In genomic region chr4:140703636-140704035, GRCm38 (mm10) we compare ENCODE assay signal across 7 mouse cellular contexts. TPM values are rescaled to one million over a fixed set of nuclear protein-coding genes. Genes with fewer than 3 reads are reported as not detected.
DNase-seq lines count a peak whose midpoint lies in the region; ATAC-seq lines count a peak whose summit lies in the region.

No protein-coding gene starts in this region.

- DNase-seq in lung, postnatal 4 days: no peak
- DNase-seq in embryonic facial prominence, embryonic 14.5 days (ENCODE audit: low spot score): peak; percentile 10
- peak; percentile 49 for DNase-seq in limb, embryonic 10.5 days (ENCODE audit: low spot score)
- no peak for DNase-seq in cerebellum, adult 11 months

- ATAC-seq in lung, embryonic 16.5 days (ENCODE audit: low read depth): no peak
- no peak for ATAC-seq in embryonic facial prominence, embryonic 14.5 days (ENCODE audit: low read depth)
- no peak for ATAC-seq in stomach, embryonic 14.5 days (ENCODE audit: insufficient number of reproducible peaks, insufficient read depth, low FRiP score, low read depth)
- ATAC-seq in inflammation-experienced regulatory T-cells, adult 6 months: no peak

- WGBS in lung, embryonic 16.5 days: 15% methylated on average over 8 of the region's 8 CpGs
- 9% methylated on average over 8 of the region's 8 CpGs for WGBS in embryonic facial prominence, embryonic 14.5 days
- 9% methylated on average over 8 of the region's 8 CpGs for WGBS in limb, embryonic 10.5 days
- WGBS in stomach, embryonic 14.5 days: 9% methylated on average over 8 of the region's 8 CpGs

- H3K9me3 ChIP-seq in lung, embryonic 16.5 days (ENCODE audit: control insufficient read depth, low read length): no peaks in the 10 kb centered on the region
- no peaks in the 10 kb centered on the region for H3K9me3 ChIP-seq in embryonic facial prominence, embryonic 14.5 days (ENCODE audit: control insufficient read depth, low read length)
- H3K9me3 ChIP-seq in limb, embryonic 10.5 days (replicated peaks): no peaks in the 10 kb centered on the region
- no peaks in the 10 kb centered on the region for H3K9me3 ChIP-seq in stomach, embryonic 14.5 days (ENCODE audit: control insufficient read depth, low read depth, low read length)

- H3K4me3 ChIP-seq in lung, embryonic 16.5 days (ENCODE audit: low read length): peak overlapping the region; percentile 93
- H3K4me3 ChIP-seq in embryonic facial prominence, embryonic 14.5 days (ENCODE audit: low read depth, low read length): peak overlapping the region; percentile 86
- peak overlapping the region; percentile 80 for H3K4me3 ChIP-seq in limb, embryonic 10.5 days
- H3K4me3 ChIP-seq in stomach, embryonic 14.5 days (ENCODE audit: low read depth, low read length): peak overlapping the region; percentile 81

- no peaks in the 10 kb centered on the region; the same call in 1 of the 2 replicates for H3K27me3 ChIP-seq in lung, embryonic 16.5 days (ENCODE audit: control insufficient read depth, insufficient read depth, low read depth, low read length)
- peaks cover 8% of the 10 kb centered on the region; the same call in 1 of the 2 replicates for H3K27me3 ChIP-seq in embryonic facial prominence, embryonic 14.5 days (replicated peaks; ENCODE audit: control insufficient read depth, insufficient read depth, low read length)
- peaks cover 12% of the 10 kb centered on the region for H3K27me3 ChIP-seq in limb, embryonic 10.5 days (ENCODE audit: low read depth, poor library complexity, severe bottlenecking)
- 0 out of 2 replicates have a peak, but pooled peaks cover 3% of the 10 kb centered on the region for H3K27me3 ChIP-seq in stomach, embryonic 14.5 days (ENCODE audit: control insufficient read depth, insufficient read depth, low read length)

- H3K9ac ChIP-seq in lung, embryonic 16.5 days (ENCODE audit: low read length): peak overlapping the region; percentile 96
- H3K9ac ChIP-seq in embryonic facial prominence, embryonic 14.5 days (ENCODE audit: low read depth, low read length): peak overlapping the region; percentile 97
- peak overlapping the region; percentile 94 for H3K9ac ChIP-seq in stomach, embryonic 14.5 days (replicated peaks; ENCODE audit: low read depth, low read length)

- H3K36me3 ChIP-seq in lung, embryonic 16.5 days (ENCODE audit: control insufficient read depth, insufficient read depth, low read length): 0 out of 2 replicates have a peak, but pooled peaks cover 3% of the 10 kb centered on the region
- H3K36me3 ChIP-seq in embryonic facial prominence, embryonic 14.5 days (ENCODE audit: control insufficient read depth, insufficient read depth, low read length): peaks cover 22% of the 10 kb centered on the region
- peaks cover 57% of the 10 kb centered on the region for H3K36me3 ChIP-seq in limb, embryonic 10.5 days
- peaks cover 19% of the 10 kb centered on the region for H3K36me3 ChIP-seq in stomach, embryonic 14.5 days (ENCODE audit: control insufficient read depth, insufficient read depth, low read length)

- peaks cover 45% of the 10 kb centered on the region for H3K4me1 ChIP-seq in lung, embryonic 16.5 days (replicated peaks; ENCODE audit: control insufficient read depth, insufficient read depth, low read length)
- H3K4me1 ChIP-seq in embryonic facial prominence, embryonic 14.5 days (ENCODE audit: control insufficient read depth, insufficient read depth, low read length): peaks cover 23% of the 10 kb centered on the region
- H3K4me1 ChIP-seq in limb, embryonic 10.5 days: peaks cover 65% of the 10 kb centered on the region
- H3K4me1 ChIP-seq in stomach, embryonic 14.5 days (ENCODE audit: control insufficient read depth, insufficient read depth, low read length): peaks cover 32% of the 10 kb centered on the region

- H3K27ac ChIP-seq in lung, embryonic 16.5 days (ENCODE audit: low read length): no peak overlapping the region; the same call in 1 of the 2 replicates
- peak overlapping the region; percentile 98 for H3K27ac ChIP-seq in embryonic facial prominence, embryonic 14.5 days (replicated peaks; ENCODE audit: low read depth, low read length)
- H3K27ac ChIP-seq in limb, embryonic 10.5 days: peak overlapping the region; percentile 100
- H3K27ac ChIP-seq in stomach, embryonic 14.5 days (ENCODE audit: low read length): no peak overlapping the region

- H3K4me2 ChIP-seq in lung, embryonic 16.5 days (ENCODE audit: low read depth, low read length): peak overlapping the region; percentile 88
- peak overlapping the region; percentile 73 for H3K4me2 ChIP-seq in embryonic facial prominence, embryonic 14.5 days (ENCODE audit: low read depth, low read length)
- peak overlapping the region; percentile 78 for H3K4me2 ChIP-seq in stomach, embryonic 14.5 days (replicated peaks; ENCODE audit: low read depth, low read length)

RNA-seq across cellular contexts. Expression of gene Rcc2, which starts 3.3 kb away (rescaled TPM):
- polyA plus RNA-seq in lung, embryonic 16.5 days (2015; fragmentation: Nextera tagmentation; extraction: Ambion mirVana): 21.9 and 22.4 TPM in 2 replicates
- 31.1 and 31.6 TPM in 2 replicates for polyA plus RNA-seq in embryonic facial prominence, embryonic 14.5 days (2014; fragmentation: Nextera tagmentation; extraction: Ambion mirVana)
- 70.6 and 95.2 TPM in 2 replicates for polyA plus RNA-seq in limb, embryonic 10.5 days (2016; fragmentation: Nextera tagmentation; extraction: Ambion mirVana)
- 26.2 and 26.6 TPM in 2 replicates for polyA plus RNA-seq in stomach, embryonic 14.5 days (2014; fragmentation: Nextera tagmentation; extraction: Ambion mirVana)
- 10 to 100 TPM; 13.8 to 21.6 (median 21.0) TPM for polyA plus RNA-seq in inflammation-experienced regulatory T-cells, adult 6 months (2017; shearing (Covaris generic))

RNA-seq across cellular contexts. Expression of gene Arhgef10l, which starts 37.8 kb away (rescaled TPM):
- polyA plus RNA-seq in lung, embryonic 16.5 days (2015; fragmentation: Nextera tagmentation; extraction: Ambion mirVana): 15.5 and 15.8 TPM in 2 replicates
- polyA plus RNA-seq in embryonic facial prominence, embryonic 14.5 days (2014; fragmentation: Nextera tagmentation; extraction: Ambion mirVana): 13.4 and 14.8 TPM in 2 replicates
- polyA plus RNA-seq in limb, embryonic 10.5 days (2016; fragmentation: Nextera tagmentation; extraction: Ambion mirVana): 13.2 and 17.1 TPM in 2 replicates
- 9.9 and 10.5 TPM in 2 replicates for polyA plus RNA-seq in stomach, embryonic 14.5 days (2014; fragmentation: Nextera tagmentation; extraction: Ambion mirVana)
- under 1 TPM in 1 of 3 experiments, not detected in 2; 0.12 TPM for polyA plus RNA-seq in inflammation-experienced regulatory T-cells, adult 6 months (2017; shearing (Covaris generic))

RNA-seq across cellular contexts. Expression of gene Padi6, which starts 38.8 kb away (rescaled TPM):
- polyA plus RNA-seq in lung, embryonic 16.5 days (2015; fragmentation: Nextera tagmentation; extraction: Ambion mirVana): not detected in 2 replicates
- polyA plus RNA-seq in embryonic facial prominence, embryonic 14.5 days (2014; fragmentation: Nextera tagmentation; extraction: Ambion mirVana): not detected in 2 replicates
- not detected in 2 replicates for polyA plus RNA-seq in limb, embryonic 10.5 days (2016; fragmentation: Nextera tagmentation; extraction: Ambion mirVana)
- not detected in 2 replicates for polyA plus RNA-seq in stomach, embryonic 14.5 days (2014; fragmentation: Nextera tagmentation; extraction: Ambion mirVana)
- polyA plus RNA-seq in inflammation-experienced regulatory T-cells, adult 6 months (2017; shearing (Covaris generic)): not detected

Comparison
In these comparisons a context has a peak if more than half of its experiments do, and no peak if none do; other contexts are left out.
1. H3K27ac ChIP-seq: peak in embryonic facial prominence, embryonic 14.5 days (single experiment) and limb, embryonic 10.5 days (single experiment); none in lung, embryonic 16.5 days (single experiment) and stomach, embryonic 14.5 days (single experiment).
2. DNase-seq: peak in embryonic facial prominence, embryonic 14.5 days (single experiment) and limb, embryonic 10.5 days (single experiment); none in lung, postnatal 4 days (0 of 2) and cerebellum, adult 11 months (single experiment).
3. Peak in every context shown above with its lines, with median percentiles within 50 percentile points of each other: H3K4me2 ChIP-seq, H3K4me3 ChIP-seq and H3K9ac ChIP-seq.